Mouse (Mus musculus) gastrocnemius, postnatal 4 days (tissue): ENCODE measurements around the gene Suco. TPM values are rescaled to one million over a fixed set of nuclear protein-coding genes. Genes with fewer than 3 reads are reported as not detected.

Source experiments
- DNase-seq, 2 experiments: peaks; one replicate each; pipeline ENCODE4 v3.0.0; 2021 to 2022; ENCODE audit warnings: low spot score in 2 of 2, mixed read lengths in 2 of 2
- total RNA-seq, 2 experiments: library from RNA; stranded (reverse); gene quantifications; 2 replicates each; pipeline ENCODE4 v1.2.3; 2021

Gene Suco
- total RNA-seq, 2 experiments from 2014 or later, result 22.8 to 28.1 TPM

DNA sequence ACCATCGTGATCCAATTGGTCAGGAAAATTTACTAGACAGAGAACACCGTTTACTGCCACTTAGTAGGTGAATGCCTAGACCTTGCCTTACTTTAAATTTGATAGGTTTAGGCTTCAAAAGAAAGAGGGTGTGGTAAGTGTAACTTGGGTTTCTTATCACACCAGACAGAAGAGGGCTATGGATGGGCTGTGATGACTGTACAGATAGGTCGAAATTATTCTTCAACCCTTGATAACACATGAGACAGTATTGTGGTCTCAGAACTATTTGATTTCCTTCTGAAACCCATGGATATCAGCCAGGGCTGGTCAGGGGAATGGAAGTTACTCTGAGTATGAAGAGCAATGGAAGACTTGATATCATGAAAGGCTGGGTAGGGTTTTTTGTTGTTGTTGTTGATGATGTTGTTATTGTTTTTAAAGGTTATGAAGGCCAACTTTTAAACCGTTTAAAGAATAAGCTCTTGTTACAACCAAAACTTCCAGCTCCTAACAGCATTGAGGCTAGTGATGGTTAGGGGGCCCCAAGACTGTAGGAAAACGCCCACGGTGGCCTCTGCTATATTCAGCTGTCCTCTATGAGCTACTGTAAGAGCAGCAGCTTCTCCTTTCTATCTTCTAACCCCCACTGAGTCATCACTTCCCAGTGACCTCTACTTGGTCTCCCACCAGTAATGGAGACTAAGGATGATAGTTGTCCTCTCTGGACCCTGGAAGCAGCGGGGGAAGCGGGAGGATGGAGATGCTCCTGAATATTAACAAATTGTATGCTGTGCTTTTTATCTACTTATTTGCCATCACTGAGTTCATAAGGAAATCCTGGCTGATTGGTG is 84.4 kb downstream of the Suco start:
- no peak for DNase-seq

DNA sequence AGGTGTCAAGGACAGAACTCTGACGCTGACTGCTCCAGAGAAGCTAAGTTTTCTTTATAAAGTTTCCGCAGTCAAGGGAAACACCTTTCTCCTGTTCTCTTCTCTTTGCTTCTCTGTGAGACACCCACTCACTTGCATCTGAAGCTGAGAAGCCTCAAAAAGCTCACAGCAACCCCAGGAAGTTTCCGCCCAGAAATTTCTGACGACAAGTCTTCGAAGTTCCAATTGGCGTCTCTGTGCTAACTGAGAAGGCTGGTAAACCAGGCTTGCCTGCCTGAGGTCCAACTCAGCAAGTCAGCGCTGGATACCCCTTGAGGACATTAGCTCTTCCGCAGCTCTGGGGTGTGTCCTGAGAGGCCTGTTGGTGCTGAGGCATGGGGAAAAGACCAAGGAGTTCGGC is 88.1 kb downstream of the Suco start, which contains the start of gene Fasl:
Fasl (minus strand) TSS at position 157 of the 400 bp plus-strand sequence.
- DNase-seq, result no peak

DNA sequence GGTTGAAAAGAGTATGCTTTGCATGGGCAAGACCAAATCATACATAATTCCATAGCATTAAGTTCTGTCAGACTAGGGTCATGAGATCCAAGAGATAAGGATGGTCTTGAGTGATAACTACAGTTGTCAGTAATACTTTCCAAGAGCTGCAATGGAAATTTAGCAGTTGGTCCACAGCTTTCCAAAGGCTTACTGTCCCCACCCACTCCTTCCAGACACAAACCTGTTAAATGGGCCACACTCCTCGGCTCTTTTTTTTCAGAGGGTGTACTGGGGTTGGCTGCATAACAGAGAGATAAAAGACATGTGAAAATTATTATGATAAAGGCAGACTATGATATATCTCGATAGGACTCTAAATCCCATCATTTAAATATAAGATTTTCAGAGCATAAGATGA is 93.8 kb downstream of the Suco start:
- DNase-seq, result no peak

DNA sequence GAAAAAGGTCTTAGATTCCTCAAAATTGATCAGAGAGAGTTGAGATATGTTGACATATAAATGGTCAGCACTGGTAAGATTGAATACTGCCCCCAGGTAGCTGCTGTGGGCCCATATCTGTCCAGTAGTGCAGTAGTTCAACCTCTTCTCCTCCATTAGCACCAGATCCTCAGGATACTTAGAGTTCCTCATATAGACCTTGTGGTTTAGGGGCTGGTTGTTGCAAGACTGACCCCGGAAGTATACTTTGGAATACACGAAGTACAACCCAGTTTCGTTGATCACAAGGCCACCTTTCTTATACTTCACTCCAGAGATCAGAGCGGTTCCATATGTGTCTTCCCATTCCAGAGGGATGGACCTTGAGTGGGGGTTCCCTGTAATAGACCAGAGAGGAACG is 94.9 kb downstream of the Suco start:
- no peak for DNase-seq

DNA sequence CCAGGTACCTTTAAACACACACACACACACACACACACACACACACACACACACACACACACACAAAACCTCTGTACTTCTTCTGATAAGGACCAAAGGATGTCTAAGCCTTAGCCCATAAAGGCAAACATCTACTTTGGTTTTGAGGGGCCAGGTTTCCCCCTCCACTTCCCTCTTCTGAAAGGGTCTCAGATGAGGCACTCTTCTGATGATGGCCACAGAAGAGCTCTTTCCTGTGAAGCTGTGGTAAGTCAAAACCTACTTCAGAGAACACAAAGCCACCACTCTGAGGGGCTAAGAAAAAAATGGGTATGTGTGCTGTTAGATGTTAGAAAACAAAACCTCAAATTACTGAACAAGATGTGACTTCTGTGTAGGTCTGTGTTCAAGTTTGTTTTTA is 97.4 kb downstream of the Suco start:
- no peak for DNase-seq

DNA sequence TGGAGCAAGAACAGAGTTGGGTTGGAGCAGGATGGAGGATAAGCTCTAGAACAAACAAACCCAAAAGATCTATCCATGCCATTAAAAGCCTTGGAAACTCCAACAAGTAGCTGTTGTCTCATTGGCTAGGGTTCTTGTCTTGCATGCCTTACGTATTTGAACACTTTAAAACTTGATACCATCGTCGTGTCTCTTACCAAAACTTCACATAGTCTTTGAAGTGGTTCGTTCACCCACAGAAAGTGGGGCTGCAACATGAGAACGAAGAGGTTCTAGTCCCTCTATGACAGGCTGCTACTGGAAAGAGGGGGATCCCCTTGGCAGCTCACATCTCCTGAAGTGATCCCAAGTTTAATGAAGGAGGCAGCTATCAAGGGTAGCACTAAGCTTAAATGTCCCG is 101.3 kb downstream of the Suco start:
- no peak for DNase-seq

DNA sequence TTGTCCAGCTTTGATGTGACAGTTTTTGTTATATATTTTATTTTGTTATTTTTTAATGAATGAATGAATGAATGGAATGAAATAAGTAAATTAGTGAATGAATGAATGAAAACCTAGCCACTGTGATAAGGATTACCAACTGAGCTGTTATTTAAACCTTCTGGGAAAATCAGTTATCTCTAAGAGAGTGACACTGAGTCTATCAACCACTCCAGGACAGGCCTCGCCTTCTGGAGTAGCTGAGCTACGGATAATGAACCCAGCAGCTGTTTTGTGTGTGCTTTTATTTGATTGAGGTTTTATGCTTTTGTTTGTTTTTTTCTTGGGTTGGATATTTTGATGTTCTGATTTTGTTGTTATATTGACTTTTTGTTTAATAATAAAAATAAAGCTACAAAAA is 105.2 kb downstream of the Suco start:
- DNase-seq, result no peak

DNA sequence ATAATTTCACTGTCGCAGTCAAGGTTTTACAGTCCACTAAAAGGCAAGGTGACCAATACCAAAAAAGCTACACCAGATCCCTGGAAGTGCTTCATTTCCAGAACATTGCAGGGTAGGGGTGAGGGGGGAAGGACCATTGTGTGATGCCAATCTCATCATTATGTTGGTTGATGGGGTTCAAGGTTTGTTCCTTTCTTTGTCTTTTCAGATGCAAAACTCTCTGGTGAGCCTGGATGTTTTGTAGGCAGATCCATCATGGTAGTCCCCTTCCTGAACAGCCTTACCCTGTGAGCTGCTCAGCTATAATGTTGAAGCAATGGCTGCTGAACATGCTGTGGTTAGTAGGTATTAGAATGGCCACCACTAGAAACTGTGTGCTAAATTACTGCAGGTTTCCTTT is 107.2 kb downstream of the Suco start:
- DNase-seq, result no peak

DNA sequence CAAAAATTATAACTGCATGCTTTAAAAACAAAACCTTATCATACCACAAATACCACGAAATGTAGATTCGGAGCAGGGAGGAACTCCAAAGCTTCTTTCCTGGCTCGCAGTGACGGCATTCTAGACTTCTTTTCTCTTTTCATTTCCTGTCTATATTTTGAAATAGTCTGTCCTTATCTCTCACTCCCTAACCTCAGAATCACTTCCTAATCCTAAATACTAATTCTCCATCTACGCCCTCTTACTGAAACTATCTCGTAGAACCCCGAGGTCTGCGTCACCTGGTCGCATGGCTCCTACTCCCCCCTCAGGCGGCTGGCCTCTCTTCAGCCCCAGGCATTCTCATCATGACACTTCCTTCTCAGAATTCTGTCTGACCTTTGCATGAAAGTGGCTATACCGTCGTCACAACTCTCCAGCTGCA is 109.4 kb downstream of the Suco start:
- no peak for DNase-seq

DNA sequence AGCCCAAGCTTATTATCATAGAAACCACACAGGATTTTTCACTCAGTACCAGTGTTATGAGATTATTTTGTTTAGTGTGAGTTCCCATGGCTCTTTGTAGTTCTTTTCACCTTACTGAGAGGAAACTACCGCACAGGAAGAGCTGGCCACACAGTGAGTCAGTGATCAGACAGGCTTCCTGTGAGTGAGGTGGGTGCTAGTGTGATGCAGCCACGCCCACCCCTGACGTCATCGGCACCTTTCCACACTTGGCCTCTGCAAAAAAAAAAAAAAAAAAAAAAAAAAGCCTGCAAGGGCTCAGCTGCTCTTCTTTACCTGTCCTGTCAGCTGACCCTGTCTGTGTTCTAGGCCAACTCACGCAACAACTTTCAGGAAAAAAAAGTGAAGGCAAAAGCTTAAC is 109.8 kb downstream of the Suco start:
- DNase-seq, result no peak

Other genes starting within 250 kb of the Suco start
- gene Fasl, start 88.2 kb downstream of the Suco start, total RNA-seq, result not detected
- gene Pigc, start 92.5 kb upstream of the Suco start, total RNA-seq, result 10 to 100 TPM; 18.8 to 21.0 TPM
- under 1 TPM in 1 of 2 experiments, not detected in 1; 0.29 TPM for gene 4930558K02Rik, start 103.0 kb upstream of the Suco start, total RNA-seq